Mouse (Mus musculus) lung, postnatal 0 days (tissue): Measurements from ENCODE around the gene Ankrd12.

Experiments
- CTCF ChIP-seq: IDR thresholded peaks from 2 replicates; pipeline ENCODE4 v1.5.1; 2016; ENCODE audit warnings: antibody characterized with exemption, mild to moderate bottlenecking
- EP300 ChIP-seq: IDR thresholded peaks from 2 replicates; pipeline ENCODE4 v1.6.1; 2016; ENCODE audit warnings: antibody characterized with exemption, mild to moderate bottlenecking, control low read depth

DNA sequence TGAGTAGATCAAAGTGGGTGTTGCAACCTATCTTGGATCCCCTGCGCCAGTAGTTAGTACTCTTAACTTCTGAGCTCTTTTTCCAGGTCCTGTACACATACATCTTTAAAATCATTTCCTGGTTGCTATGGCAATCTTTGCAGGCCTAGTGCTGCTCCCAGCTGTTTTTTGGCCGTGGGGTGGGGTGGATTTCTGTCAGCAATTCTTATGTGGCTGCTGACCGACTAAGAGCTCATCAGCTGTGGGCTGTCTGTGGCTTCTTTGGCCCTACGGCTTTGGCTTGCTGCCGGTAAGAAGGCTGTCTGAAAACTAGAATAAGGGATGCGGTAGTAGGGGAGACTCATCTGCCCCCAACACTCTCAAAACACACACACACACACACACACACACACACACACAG is 33.9 kb upstream of the Ankrd12 start:
- no peak for TF ChIP-seq CTCF
- TF ChIP-seq EP300: no peak
